Comparison of ENCODE assay signal across 30 mouse cellular contexts in the genomic region with DNA sequence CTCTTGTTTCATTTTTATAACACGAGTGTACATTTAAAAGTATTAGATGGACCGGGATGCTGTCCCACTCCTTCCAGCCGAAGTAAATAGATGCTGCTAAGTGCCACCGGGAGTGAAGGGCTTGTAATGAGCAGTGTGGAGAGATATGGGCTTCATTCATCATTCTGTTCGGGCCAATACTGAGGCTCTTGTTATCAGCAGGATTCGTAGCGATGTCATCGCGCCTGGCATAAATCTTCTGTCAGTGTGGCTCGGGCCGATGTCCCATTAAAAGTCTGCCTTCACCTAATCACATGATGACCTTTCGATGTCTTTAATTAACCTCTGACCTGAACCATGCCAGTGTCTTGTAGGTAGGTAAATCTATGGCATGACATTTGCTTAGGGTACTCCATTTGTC. TPM values are rescaled to one million over a fixed set of nuclear protein-coding genes. Genes with fewer than 3 reads are reported as not detected.
A peak's percentile ranks its signal among the peaks of the same experiment; 100 is the strongest.
DNase-seq lines count a peak whose midpoint lies in the region; ATAC-seq lines count a peak whose summit lies in the region.
"Had no signal": no experiment of that assay in that cellular context is flagged by ENCODE, and none has a peak within 500 bp of the region (broad histone marks: within the 10 kb centered on the region; RNA-seq: fewer than 3 reads in every experiment).

No protein-coding gene starts in this region.

- H3K36me3 ChIP-seq in hindbrain, embryonic 11.5 days (ENCODE audit: control insufficient read depth, insufficient read depth, low read length), result no peaks in the 10 kb centered on the region
- H3K36me3 ChIP-seq in hindbrain, embryonic 16.5 days (ENCODE audit: control insufficient read depth, insufficient read depth, low read length), result no peaks in the 10 kb centered on the region
- no peaks in the 10 kb centered on the region for H3K36me3 ChIP-seq in neural tube, embryonic 11.5 days (ENCODE audit: control insufficient read depth, insufficient read depth, low read length)
- H3K36me3 ChIP-seq in neural tube, embryonic 13.5 days, result no peaks in the 10 kb centered on the region
- H3K36me3 ChIP-seq: embryonic facial prominence, embryonic 10.5 days; embryonic facial prominence, embryonic 13.5 days; forebrain, embryonic 12.5 days; forebrain, embryonic 15.5 days; heart, embryonic 12.5 days; heart, embryonic 15.5 days; hindbrain, embryonic 15.5 days had no signal

- no peak overlapping the region for H3K9ac ChIP-seq in hindbrain, embryonic 11.5 days (ENCODE audit: low read depth, low read length)
- H3K9ac ChIP-seq in hindbrain, embryonic 16.5 days (ENCODE audit: low read depth, low read length), result no peak overlapping the region
- H3K9ac ChIP-seq in neural tube, embryonic 11.5 days (ENCODE audit: low read length), result no peak overlapping the region
- no peak overlapping the region for H3K9ac ChIP-seq in neural tube, embryonic 13.5 days
- H3K9ac ChIP-seq: embryonic facial prominence, embryonic 13.5 days; forebrain, embryonic 12.5 days; forebrain, embryonic 15.5 days; heart, embryonic 12.5 days; heart, embryonic 15.5 days; hindbrain, embryonic 15.5 days had no signal

- peak; percentile 51 for DNase-seq in embryo, embryonic 10 days (ENCODE audit: low spot score)
- DNase-seq in embryo, embryonic 11 days, result no peak
- DNase-seq in hindbrain, embryonic 11.5 days (ENCODE audit: low spot score), result peak; percentile 20
- DNase-seq in neural tube, embryonic 11.5 days (ENCODE audit: low spot score), result peak; percentile 35
- DNase-seq in neural tube, embryonic 10.5 days (ENCODE audit: extremely low spot score, low spot score), result no peak
- DNase-seq in Muller cell, postnatal 12 days (ENCODE audit: inconsistent ontology term), result no peak
- DNase-seq: adrenal gland, adult 2 months; adrenal gland, postnatal 14 days; cerebellum, adult 11 months; cerebellum, adult 2 months; cerebellum, adult 9-11 months; cerebellum, postnatal 25 days; gastrocnemius, postnatal 10 days; gastrocnemius, postnatal 36 days; heart, postnatal 10 days; heart, postnatal 36 days; kidney, adult 18-20 months had no signal

- ATAC-seq in hindbrain, embryonic 11.5 days (ENCODE audit: low FRiP score), result peak; percentile 80
- ATAC-seq in hindbrain, embryonic 16.5 days, result no peak
- peak; percentile 50 for ATAC-seq in neural tube, embryonic 11.5 days (ENCODE audit: insufficient read depth, low FRiP score, low TSS enrichment)
- peak; percentile 43; the same call in 1 of the 2 replicates for ATAC-seq in neural tube, embryonic 13.5 days (ENCODE audit: low read depth)
- ATAC-seq: forebrain, embryonic 15.5 days; inflammation-experienced regulatory T-cells, adult 6 months; intestine, embryonic 16.5 days; Patski had no signal

- 64% methylated on average over 12 of the region's 12 CpGs for WGBS in hindbrain, embryonic 11.5 days
- WGBS in hindbrain, embryonic 16.5 days, result 64% methylated on average over 12 of the region's 12 CpGs
- WGBS in neural tube, embryonic 11.5 days, result 64% methylated on average over 12 of the region's 12 CpGs
- 51% methylated on average over 12 of the region's 12 CpGs for WGBS in neural tube, embryonic 13.5 days

- no peaks in the 10 kb centered on the region for H3K27me3 ChIP-seq in hindbrain, embryonic 11.5 days (ENCODE audit: control insufficient read depth, insufficient read depth, low read length)
- no peaks in the 10 kb centered on the region for H3K27me3 ChIP-seq in hindbrain, embryonic 16.5 days (replicated peaks; ENCODE audit: control insufficient read depth, insufficient read depth, low read length)
- no peaks in the 10 kb centered on the region for H3K27me3 ChIP-seq in neural tube, embryonic 11.5 days (ENCODE audit: control insufficient read depth, insufficient read depth, low read length)
- no peaks in the 10 kb centered on the region for H3K27me3 ChIP-seq in neural tube, embryonic 13.5 days
- H3K27me3 ChIP-seq: embryonic facial prominence, embryonic 13.5 days; forebrain, embryonic 12.5 days; forebrain, embryonic 15.5 days; heart, embryonic 12.5 days; heart, embryonic 15.5 days; hindbrain, embryonic 15.5 days; Patski had no signal

- H3K27ac ChIP-seq in hindbrain, embryonic 11.5 days (ENCODE audit: low read depth, low read length), result no peak overlapping the region
- H3K27ac ChIP-seq in hindbrain, embryonic 16.5 days (ENCODE audit: low read depth, low read length), result no peak overlapping the region
- H3K27ac ChIP-seq in neural tube, embryonic 11.5 days (ENCODE audit: low read depth, low read length), result 0 out of 2 replicates have a peak overlapping the region, but pooled peaks have one; percentile 6
- H3K27ac ChIP-seq in neural tube, embryonic 13.5 days (replicated peaks), result no peak overlapping the region
- H3K27ac ChIP-seq: embryonic facial prominence, embryonic 10.5 days; embryonic facial prominence, embryonic 13.5 days; forebrain, embryonic 12.5 days; forebrain, embryonic 15.5 days; heart, embryonic 15.5 days; hindbrain, embryonic 15.5 days had no signal

- H3K9me3 ChIP-seq in hindbrain, embryonic 11.5 days (ENCODE audit: control insufficient read depth, low read length), result no peaks in the 10 kb centered on the region
- no peaks in the 10 kb centered on the region for H3K9me3 ChIP-seq in hindbrain, embryonic 16.5 days (ENCODE audit: control insufficient read depth, low read length)
- no peaks in the 10 kb centered on the region for H3K9me3 ChIP-seq in neural tube, embryonic 11.5 days (ENCODE audit: control insufficient read depth, low read length)
- no peaks in the 10 kb centered on the region for H3K9me3 ChIP-seq in neural tube, embryonic 13.5 days
- H3K9me3 ChIP-seq: embryonic facial prominence, embryonic 10.5 days; embryonic facial prominence, embryonic 13.5 days; forebrain, embryonic 12.5 days; forebrain, embryonic 15.5 days; heart, embryonic 12.5 days; heart, embryonic 15.5 days; hindbrain, embryonic 15.5 days had no signal

- no peak overlapping the region for H3K4me3 ChIP-seq in hindbrain, embryonic 11.5 days (ENCODE audit: low read depth, low read length)
- no peak overlapping the region for H3K4me3 ChIP-seq in hindbrain, embryonic 16.5 days (ENCODE audit: low read length)
- no peak overlapping the region for H3K4me3 ChIP-seq in neural tube, embryonic 11.5 days (ENCODE audit: low read depth, low read length)
- no peak overlapping the region for H3K4me3 ChIP-seq in neural tube, embryonic 13.5 days
- H3K4me3 ChIP-seq: embryonic facial prominence, embryonic 10.5 days; embryonic facial prominence, embryonic 13.5 days; erythroblast, embryonic 14.5 days; forebrain, embryonic 12.5 days; forebrain, embryonic 15.5 days; heart, embryonic 12.5 days; heart, embryonic 15.5 days; hindbrain, embryonic 15.5 days had no signal

- no peak overlapping the region for H3K4me2 ChIP-seq in hindbrain, embryonic 11.5 days (replicated peaks; ENCODE audit: low read depth, low read length)
- H3K4me2 ChIP-seq in hindbrain, embryonic 16.5 days (ENCODE audit: low read length), result no peak overlapping the region
- no peak overlapping the region for H3K4me2 ChIP-seq in neural tube, embryonic 11.5 days (ENCODE audit: low read depth)
- no peak overlapping the region for H3K4me2 ChIP-seq in neural tube, embryonic 13.5 days
- H3K4me2 ChIP-seq: embryonic facial prominence, embryonic 13.5 days; forebrain, embryonic 12.5 days; forebrain, embryonic 15.5 days; heart, embryonic 12.5 days; heart, embryonic 15.5 days; hindbrain, embryonic 15.5 days had no signal

- H3K4me1 ChIP-seq in hindbrain, embryonic 11.5 days (replicated peaks; ENCODE audit: control insufficient read depth, insufficient read depth, low read length), result no peaks in the 10 kb centered on the region
- H3K4me1 ChIP-seq in hindbrain, embryonic 16.5 days (ENCODE audit: control insufficient read depth, insufficient read depth, low read depth, low read length), result no peaks in the 10 kb centered on the region
- no peaks in the 10 kb centered on the region for H3K4me1 ChIP-seq in neural tube, embryonic 11.5 days (ENCODE audit: control insufficient read depth, insufficient read depth, low read length)
- H3K4me1 ChIP-seq in neural tube, embryonic 13.5 days (replicated peaks), result peaks cover 3% of the 10 kb centered on the region; the same call in 1 of the 2 replicates
- H3K4me1 ChIP-seq: forebrain, embryonic 12.5 days; forebrain, embryonic 15.5 days; heart, embryonic 12.5 days; heart, embryonic 15.5 days had no signal

RNA-seq across cellular contexts. Expression of gene Insig2, which starts 39.1 kb away (rescaled TPM):
- 19.1 and 20.8 TPM in 2 replicates for polyA plus RNA-seq in hindbrain, embryonic 11.5 days (2014; fragmentation: Nextera tagmentation; extraction: Ambion mirVana)
- polyA plus RNA-seq in hindbrain, embryonic 16.5 days (2015; fragmentation: Nextera tagmentation; extraction: Ambion mirVana), result 39.8 and 46.8 TPM in 2 replicates
- polyA plus RNA-seq in neural tube, embryonic 11.5 days (2014; fragmentation: Nextera tagmentation; extraction: Ambion mirVana), result 17.4 and 20.5 TPM in 2 replicates
- 42.4 and 48.6 TPM in 2 replicates for polyA plus RNA-seq in neural tube, embryonic 13.5 days (2015; fragmentation: Nextera tagmentation; extraction: Ambion mirVana)

RNA-seq across cellular contexts. Expression of gene Ccdc93, which starts 59.4 kb away (rescaled TPM):
- polyA plus RNA-seq in hindbrain, embryonic 11.5 days (2014; fragmentation: Nextera tagmentation; extraction: Ambion mirVana), result 8.7 and 11.1 TPM in 2 replicates
- polyA plus RNA-seq in hindbrain, embryonic 16.5 days (2015; fragmentation: Nextera tagmentation; extraction: Ambion mirVana), result 11.0 and 11.7 TPM in 2 replicates
- 10.2 and 11.0 TPM in 2 replicates for polyA plus RNA-seq in neural tube, embryonic 11.5 days (2014; fragmentation: Nextera tagmentation; extraction: Ambion mirVana)
- polyA plus RNA-seq in neural tube, embryonic 13.5 days (2015; fragmentation: Nextera tagmentation; extraction: Ambion mirVana), result 9.3 and 11.6 TPM in 2 replicates

Comparison
In these comparisons a context has a peak if more than half of its experiments do, and no peak if none do; other contexts are left out.
1. DNase-seq: peak in embryo, embryonic 10 days (single experiment), hindbrain, embryonic 11.5 days (single experiment) and neural tube, embryonic 11.5 days (single experiment); none in embryo, embryonic 11 days (single experiment), neural tube, embryonic 10.5 days (single experiment) and Muller cell, postnatal 12 days (single experiment).